Mouse (Mus musculus): ENCODE results near the gene Sp2.
A peak's percentile ranks its signal among the peaks of the same experiment; 100 is the strongest.

Sp2 gene

GRCm38 (mm10) chr11:96982859-96983258 lies at the start of gene Sp2:
Gene Sp2, minus strand, starts transcription at chr11:96982959.
- no peak for DNase-seq

GRCm38 (mm10) chr11:97032499-97032898 lies 49.7 kb upstream of the Sp2 start:
- no peak for DNase-seq

- no peak for DNase-seq
Observed at GRCm38 (mm10) chr11:97031977-97032376, 49.2 kb upstream of the Sp2 start.

- DNase-seq = no peak
Observed at GRCm38 (mm10) chr11:97030426-97030825, 47.7 kb upstream of the Sp2 start.

GRCm38 (mm10) chr11:97029686-97030417 lies 47.1 kb upstream of the Sp2 start, which contains the start of gene Scrn2:
Gene Scrn2, plus strand, starts transcription at chr11:97029938.
- peak; percentile 74 to 81 for DNase-seq

- peak; percentile 90 to 91 for DNase-seq
Observed at GRCm38 (mm10) chr11:97025721-97026344, 43.1 kb upstream of the Sp2 start.

GRCm38 (mm10) chr11:97024977-97025376 lies 42.2 kb upstream of the Sp2 start:
- DNase-seq = no peak

- DNase-seq = peak; percentile 90
Observed at GRCm38 (mm10) chr11:97021873-97022484, 39.2 kb upstream of the Sp2 start.

GRCm38 (mm10) chr11:97021121-97021765 lies 38.5 kb upstream of the Sp2 start:
- DNase-seq = peak in 1 of 2 experiments; percentile 28

- no peak for DNase-seq
Observed at GRCm38 (mm10) chr11:97019345-97019708, 36.6 kb upstream of the Sp2 start.

GRCm38 (mm10) chr11:97018583-97019344 lies 36.0 kb upstream of the Sp2 start:
- DNase-seq = peak; percentile 58 to 71

GRCm38 (mm10) chr11:97017696-97018582 lies 35.2 kb upstream of the Sp2 start:
- DNase-seq = peak in 1 of 2 experiments; percentile 21

- no peak for DNase-seq
Observed at GRCm38 (mm10) chr11:97013121-97013670, 30.4 kb upstream of the Sp2 start, which contains the start of gene Sp6. Gene Sp6, plus strand, starts transcription at chr11:97013394.

- DNase-seq = no peak
Observed at GRCm38 (mm10) chr11:97009198-97009790, 26.5 kb upstream of the Sp2 start.

- DNase-seq = no peak
Observed at GRCm38 (mm10) chr11:97007093-97007794, 24.5 kb upstream of the Sp2 start.

GRCm38 (mm10) chr11:97003170-97003569 lies 20.4 kb upstream of the Sp2 start:
- no peak for DNase-seq

GRCm38 (mm10) chr11:96997380-96997956 lies 14.7 kb upstream of the Sp2 start:
- DNase-seq = no peak

GRCm38 (mm10) chr11:96996773-96997379 lies 14.1 kb upstream of the Sp2 start:
- no peak for DNase-seq

Measured in thymus, postnatal 36 days (tissue).